Mouse (Mus musculus) heart, adult 8-10 months (tissue): ENCODE data around the gene Prdx4. TPM values are rescaled to one million over a fixed set of nuclear protein-coding genes. Genes with fewer than 3 reads are reported as not detected.
A peak's percentile ranks its signal among the peaks of the same experiment; 100 is the strongest.
"Not testable (repeated sequence)": the region's sequence is repeated elsewhere in the genome, so short reads cannot be mapped to it uniquely, and the experiment has no call there.

Source experiments
- DNase-seq: peaks from one replicate; pipeline ENCODE4 v3.0.0; 2022; ENCODE audit warnings: low spot score
- total RNA-seq, 4 experiments: library from RNA; stranded (reverse); gene quantifications; 2 replicates each; pipeline ENCODE4 v1.2.4; 2022

The Prdx4 gene
- 10 to 100 TPM; 20.8 to 29.0 (median 25.3) TPM for total RNA-seq

DNA sequence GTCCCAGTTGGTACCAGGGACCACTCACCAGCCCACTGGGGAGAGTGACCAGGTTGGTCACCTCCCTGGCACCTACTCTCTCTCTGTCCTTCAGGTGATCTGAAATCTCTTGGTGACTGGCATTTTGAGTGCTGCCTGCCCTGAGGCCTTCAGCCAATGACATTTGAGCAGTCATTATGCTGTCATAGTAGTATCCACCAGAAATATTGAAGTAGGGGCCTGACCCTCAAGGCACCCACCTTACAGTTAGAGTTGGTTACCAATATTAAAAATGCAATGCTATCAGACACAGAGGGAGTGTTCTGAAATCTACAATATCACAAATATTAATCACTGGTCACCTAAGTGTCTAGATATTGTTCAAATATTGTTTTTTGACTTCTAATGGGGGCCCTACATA, at the start of gene Prdx4:
Gene Prdx4 (minus strand): TSS at position 101 of the 400 bp plus-strand sequence.
- DNase-seq: no peak

DNA sequence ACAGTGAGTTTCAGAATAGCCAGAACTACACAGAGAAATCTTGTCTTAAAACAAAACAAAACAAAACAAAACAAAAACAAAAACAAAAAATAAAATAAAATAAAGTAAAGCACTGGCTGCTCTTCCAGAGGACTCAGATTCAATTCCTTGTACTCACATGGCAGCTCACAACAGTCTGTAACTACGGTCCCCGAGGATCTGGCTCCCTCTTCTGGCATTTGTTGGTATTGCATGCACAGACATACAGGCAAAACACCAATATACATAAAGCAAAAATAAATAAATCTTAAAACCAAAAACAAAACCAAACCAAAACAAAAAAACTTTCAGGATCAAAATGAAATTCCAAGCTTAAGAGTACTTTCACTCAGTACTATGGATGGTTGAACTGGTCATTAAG, 36.0 kb upstream of the Prdx4 start:
- peak; percentile 3 for DNase-seq

DNA sequence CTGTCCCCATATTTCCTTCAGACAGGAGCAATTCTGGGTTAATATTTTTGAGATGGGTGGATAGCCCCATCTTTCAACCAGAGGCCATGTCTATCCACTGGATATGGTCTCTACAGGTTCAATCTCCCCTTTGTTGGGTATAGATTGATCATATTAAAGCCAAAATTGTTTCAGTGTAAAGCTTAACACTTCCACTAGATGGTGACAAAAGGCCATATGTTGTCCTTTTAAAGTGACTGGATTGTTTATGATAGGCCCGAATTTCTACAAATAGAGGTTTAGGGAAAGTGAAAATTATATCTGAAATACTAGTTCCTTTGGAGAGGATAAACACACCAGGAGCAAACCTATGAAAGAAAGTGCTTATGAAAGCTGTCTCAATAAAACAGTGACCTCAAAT, 34.9 kb upstream of the Prdx4 start:
- DNase-seq: no peak

DNA sequence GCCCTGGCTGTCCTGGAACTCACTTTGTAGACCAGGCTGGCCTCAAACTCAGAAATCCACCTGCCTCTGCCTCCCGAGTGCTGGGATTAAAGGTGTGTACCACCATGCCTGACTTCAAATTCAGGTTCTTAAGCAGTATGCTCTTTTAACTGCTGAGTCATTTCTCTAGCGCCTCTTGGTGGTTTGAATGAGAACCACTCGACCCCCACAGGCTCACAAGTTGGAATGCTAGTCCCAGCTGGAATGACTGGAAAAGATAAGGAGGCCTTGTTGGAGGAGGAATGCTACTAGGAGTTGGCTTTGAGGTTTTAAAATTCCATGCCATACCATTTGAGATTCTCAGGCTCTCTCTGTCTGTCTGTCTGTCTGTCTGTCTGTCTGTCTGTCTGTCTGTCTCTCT, 29.6 kb upstream of the Prdx4 start:
- DNase-seq: not testable (repeated sequence)

DNA sequence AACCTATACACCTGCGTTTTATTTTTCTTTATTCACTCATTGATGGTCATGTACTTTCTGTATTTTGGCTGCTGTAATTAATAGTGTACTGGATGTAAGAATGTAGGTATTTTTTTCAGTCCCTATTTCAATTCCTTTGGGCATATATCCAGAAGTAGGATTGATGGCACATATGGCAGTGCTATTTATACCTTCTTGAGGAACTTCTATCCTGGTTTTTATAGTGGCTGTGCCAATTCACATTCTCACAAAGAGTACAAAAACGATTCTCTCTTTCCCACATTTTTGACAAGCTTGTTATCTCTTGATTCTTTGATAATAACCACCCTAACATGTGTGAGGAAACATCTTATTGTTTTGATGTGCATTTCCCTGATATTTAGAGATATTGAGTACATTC, 24.5 kb upstream of the Prdx4 start:
- DNase-seq: no peak

DNA sequence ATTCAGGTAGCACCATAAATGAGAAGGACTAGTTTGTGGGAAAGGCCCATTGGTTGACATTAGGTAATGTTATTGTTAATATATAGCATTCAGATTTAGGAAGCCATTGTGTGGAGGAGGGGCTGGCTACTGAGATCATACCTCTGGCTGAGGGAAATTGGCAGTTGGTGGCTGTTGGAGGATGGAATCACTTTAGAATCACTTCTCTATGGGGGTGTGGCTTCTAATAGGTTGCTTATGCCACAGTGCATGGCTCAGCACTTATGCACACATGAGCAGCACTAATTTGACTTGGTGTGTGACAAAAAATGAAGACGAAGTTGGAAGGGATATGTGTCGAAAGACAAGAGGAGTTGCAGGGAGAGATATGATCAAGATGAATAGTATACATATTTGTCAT, 5.7 kb upstream of the Prdx4 start:
- DNase-seq: no peak

DNA sequence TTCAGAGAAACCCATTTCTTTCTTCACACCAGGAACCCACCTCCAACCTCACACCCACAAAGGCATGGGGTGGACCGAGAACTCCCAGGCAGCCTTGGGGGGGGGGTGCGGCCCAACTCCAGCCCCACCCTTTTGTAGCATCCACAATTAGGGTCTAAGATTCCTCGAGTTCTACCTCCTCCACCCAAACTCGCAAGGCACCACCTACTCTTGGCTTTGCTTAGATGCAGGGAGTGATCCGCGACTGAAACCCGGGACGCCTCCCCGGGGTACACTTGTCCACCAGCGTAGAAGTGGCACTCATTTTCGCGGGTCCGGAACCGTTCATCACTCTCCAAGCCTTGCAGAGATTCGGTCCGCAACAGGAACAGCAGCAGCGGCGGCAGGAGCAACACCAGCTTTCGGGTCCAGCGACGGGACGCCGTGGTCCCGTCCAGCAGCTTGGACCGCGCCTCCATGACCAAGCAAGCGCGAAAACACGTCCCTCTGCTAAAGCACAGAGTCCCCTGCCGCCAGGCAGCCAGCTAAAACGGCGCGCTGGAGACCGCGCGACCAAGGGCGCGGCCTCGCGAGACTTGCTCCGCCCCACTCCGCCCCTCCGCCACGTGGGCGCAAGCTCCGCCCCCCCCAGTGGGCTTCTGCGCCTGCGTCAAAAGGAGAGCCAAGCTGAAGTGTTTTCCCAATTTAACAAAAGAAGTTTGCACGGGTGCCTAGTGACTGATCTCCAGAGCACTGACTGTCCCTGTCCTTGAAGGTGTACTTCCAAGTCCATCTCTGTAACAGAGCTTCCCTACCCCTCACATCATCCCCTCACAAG, 2.4 kb downstream of the Prdx4 start:
- peak; percentile 80 for DNase-seq

DNA sequence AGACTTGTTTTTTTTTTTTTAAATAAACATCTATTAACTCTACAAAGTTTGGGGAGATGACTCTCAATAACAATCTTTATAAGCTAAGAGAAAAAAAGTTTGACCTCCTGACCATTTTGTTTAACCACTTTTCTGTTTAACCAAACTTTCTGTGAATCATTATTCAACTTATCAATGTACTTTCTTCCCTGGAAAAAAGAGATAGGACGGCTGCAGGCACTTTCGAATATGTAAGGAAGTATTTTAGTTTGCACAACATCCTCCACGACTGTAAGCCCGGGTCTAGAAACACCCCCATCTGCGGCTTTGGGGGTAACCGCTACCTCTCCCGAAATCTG, 3.0 kb downstream of the Prdx4 start:
- DNase-seq: no peak

DNA sequence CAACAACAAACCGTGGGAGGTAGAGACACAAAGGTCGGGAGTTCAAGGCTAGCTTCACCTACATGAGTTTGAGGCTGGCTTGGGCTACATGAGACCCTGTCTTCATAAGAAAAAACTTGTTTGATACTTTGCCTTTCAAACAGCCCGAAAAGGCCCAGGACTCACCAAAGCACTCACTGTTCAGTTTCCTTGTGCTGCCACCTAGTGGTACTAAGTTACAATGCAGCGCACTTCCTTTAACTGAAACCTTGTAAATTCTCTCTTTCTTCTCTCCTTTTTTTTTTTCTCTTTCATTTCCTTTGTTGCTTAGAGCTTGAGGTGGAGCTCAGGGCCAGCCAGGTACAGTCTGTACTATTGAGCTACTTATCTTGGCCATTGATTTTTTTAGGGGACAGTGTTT, 22.5 kb downstream of the Prdx4 start:
- peak; percentile 21 for DNase-seq

DNA sequence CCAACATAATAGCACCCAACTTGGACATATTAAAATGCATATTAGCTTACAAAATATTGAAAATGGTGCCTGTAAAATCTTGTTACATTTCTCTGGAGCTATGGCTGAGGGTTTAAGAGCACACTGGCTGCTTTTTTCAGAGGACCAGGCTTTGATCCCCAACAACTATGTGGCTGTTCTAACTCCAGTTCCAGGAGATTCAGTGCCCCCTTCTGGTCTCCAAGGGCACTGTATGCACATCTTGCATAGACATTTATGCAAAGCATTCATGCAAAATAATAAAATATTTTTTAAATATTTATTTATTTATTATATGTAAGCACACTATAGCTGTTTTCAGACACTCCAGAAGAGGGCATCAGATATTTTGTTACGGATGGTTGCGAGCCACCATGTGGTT, 34.2 kb downstream of the Prdx4 start:
- DNase-seq: no peak

DNA sequence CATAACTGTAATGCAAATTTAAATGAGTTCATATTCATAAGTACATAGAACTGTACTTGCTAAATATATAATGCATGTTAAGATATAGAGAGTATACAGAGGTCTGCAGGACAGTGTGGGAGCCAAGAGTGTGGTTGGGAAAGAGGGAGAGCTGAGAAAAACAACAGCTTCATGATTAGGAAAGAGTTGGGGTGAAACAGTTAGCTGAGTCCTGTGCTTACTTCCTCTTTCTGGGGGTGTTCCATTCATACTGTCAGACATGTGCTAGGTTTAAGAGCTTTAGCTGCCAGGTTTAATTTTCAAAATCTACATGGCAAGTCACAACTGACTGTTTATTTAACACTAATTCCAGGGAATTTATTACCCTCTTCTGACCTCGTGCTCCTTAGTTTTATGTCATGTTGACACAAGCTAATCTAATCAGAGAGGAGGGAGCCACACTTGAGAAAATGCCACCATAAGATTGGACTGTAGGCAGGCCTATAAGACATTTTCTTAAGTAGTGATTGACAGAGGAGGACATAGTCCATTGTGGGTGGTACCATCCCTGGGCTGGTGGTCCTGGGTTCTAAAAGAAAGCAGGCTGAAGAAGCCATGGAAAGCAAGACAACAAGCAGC, 60.0 kb downstream of the Prdx4 start:
- no peak for DNase-seq

DNA sequence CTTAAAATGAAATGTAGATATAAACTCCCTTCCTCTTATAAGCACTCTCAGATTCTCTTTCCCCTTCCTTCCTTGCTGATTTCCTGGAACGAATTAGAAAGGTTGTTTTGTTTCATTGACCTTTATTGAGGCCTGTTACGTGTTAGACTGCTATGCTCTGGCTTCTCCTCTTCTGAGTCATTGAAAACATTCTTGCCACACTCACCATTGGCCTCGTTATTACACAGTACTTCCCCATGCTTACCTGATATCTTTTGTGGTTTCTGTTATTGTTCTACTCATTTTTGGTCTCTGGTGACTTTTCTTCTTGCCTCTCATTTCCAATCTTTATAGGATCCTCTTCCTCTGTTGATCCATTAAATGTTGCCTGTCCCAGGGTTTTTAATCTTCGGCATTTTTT, 62.1 kb downstream of the Prdx4 start:
- no peak for DNase-seq

Other genes starting within 250 kb of the Prdx4 start
- gene Magea2, start 247.1 kb downstream of the Prdx4 start, total RNA-seq: not detected
- gene Cldn34b2, start 212.3 kb downstream of the Prdx4 start, total RNA-seq: not detected
- gene Sat1, start 124.3 kb downstream of the Prdx4 start, total RNA-seq: 10 to 100 TPM; 20.5 to 45.5 (median 27.4) TPM
- gene Acot9, start 78.3 kb downstream of the Prdx4 start, total RNA-seq: 10 to 100 TPM; 21.6 to 26.9 (median 24.6) TPM